Mouse (Mus musculus) embryo, embryonic 10 days (tissue): Measurements from ENCODE around the gene Rps12.
"Not testable (repeated sequence)": the region's sequence is repeated elsewhere in the genome, so short reads cannot be mapped to it uniquely, and the experiment has no call there.

ENCODE experiments used
- DNase-seq: peaks from one replicate; pipeline ENCODE4 v3.0.0-alpha.2; 2015; ENCODE audit warnings: low spot score

Gene Rps12

GRCm38 (mm10) chr10:23787062-23787821 is at the start of gene Rps12:
Rps12 (minus strand) TSS chr10:23787275.
- peak; percentile 99 for DNase-seq

GRCm38 (mm10) chr10:23836003-23836964 is 49.2 kb upstream of the Rps12 start:
- no peak for DNase-seq

GRCm38 (mm10) chr10:23826516-23826915 is 39.4 kb upstream of the Rps12 start:
- DNase-seq, result no peak

GRCm38 (mm10) chr10:23816241-23816640 is 29.2 kb upstream of the Rps12 start:
- DNase-seq, result no peak

GRCm38 (mm10) chr10:23815168-23815567 is 28.1 kb upstream of the Rps12 start:
- DNase-seq, result peak; percentile 72

DNA sequence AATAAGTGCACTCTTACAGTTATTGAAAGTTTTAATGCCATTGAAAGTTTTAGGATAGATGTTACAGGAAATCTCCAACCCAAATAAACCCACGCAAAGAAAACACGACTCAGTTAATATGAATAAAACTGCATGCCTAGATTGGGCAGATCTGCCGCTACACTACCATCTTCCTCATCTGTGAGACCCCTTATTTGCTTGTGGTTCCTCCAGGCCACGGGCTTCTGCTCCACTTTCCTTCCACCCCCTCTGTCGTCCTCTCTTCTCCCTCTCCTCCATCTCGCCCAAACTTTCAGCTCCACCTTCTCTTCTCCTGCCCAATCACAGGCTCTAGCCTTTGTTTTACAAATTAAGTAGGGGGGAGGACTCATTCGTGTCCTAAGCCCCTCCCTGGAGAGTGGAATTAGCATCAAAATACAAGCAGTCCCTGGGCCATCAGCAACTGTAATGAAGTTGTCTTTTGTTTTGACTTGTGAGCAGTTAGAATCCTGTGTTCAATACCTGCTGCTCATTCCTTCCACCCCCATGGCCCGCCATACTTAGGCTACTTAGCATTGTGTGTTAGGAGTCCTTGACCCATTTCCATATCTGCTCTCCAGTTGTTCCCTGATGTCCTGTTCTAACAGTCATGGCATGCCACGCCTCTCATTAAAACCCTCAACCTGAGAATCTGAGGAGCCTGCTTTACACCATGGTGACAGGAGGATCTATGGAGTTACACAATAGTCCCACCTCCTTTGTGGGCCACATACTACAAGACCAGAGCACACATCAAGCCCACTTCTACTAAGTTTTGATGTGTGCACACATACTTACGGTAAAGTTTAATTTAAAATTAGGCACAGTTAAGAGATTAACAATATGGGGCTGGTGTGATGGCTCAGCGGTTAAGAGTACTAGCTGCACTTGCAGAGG is 26.0 kb upstream of the Rps12 start:
- DNase-seq, result no peak

- DNase-seq, result no peak
Measured at GRCm38 (mm10) chr10:23812438-23812759, 25.3 kb upstream of the Rps12 start.

- DNase-seq, result peak; percentile 79
Measured at GRCm38 (mm10) chr10:23811635-23812437, 24.8 kb upstream of the Rps12 start.

DNA sequence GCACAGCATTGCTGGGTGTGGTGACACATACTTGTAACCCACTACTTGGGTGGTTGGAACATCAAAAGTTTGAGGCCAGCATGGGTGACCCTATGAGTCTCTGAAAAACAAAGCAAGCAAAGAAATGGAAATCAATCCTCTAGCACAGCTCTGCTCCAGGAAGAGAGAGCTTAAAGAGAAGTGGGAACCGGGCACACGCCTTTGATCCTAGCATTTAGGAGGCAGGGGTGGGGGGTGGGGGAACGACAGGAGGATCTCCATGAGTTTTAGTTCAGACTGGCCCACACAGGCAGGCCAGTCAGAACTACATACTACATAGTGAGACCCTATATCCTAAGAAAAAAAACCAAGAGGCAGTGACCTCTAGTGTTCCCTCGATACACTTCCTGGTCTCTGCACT is 19.1 kb upstream of the Rps12 start:
- no peak for DNase-seq

DNA sequence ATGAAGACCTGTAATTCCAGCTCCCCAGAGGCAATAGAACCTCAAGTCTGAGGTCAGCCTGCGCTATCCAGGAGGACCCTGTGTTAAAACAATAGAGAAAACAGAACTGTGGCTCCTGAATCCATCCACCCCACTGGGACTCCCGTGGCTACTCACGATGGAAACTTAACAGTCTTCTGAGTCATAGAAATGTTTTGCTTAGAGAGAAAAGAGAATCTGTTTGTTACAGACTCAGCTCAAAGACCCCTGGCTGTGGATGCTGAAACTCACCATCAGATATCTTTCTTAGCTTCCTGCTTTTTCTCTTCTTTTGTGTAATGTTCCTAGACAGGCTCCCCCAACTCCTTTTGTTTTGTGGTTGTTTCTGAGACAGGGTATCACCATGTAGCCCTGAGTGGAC is 17.6 kb upstream of the Rps12 start:
- DNase-seq, result no peak

- DNase-seq, result no peak
Measured at GRCm38 (mm10) chr10:23802911-23803310, 15.8 kb upstream of the Rps12 start.

DNA sequence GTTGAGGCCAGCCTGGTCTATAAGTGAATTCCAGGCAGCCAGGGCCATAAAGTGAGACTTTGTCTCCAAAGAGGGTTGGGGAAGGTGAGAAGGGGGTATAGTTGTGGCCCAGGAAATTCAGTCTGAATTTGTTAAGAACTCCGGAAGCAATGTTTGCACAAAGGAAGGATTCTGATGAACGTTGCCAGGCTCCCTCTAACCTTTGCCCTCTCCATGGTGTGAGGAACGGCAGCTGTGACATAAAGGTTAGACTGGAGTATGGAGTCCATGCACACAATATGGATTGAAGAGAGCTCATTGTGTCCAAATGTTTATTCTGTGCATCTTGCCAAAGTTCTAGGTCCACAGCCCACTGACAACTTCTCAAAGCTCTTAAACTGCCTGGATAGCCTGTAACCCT is 12.9 kb upstream of the Rps12 start:
- peak; percentile 58 for DNase-seq

DNA sequence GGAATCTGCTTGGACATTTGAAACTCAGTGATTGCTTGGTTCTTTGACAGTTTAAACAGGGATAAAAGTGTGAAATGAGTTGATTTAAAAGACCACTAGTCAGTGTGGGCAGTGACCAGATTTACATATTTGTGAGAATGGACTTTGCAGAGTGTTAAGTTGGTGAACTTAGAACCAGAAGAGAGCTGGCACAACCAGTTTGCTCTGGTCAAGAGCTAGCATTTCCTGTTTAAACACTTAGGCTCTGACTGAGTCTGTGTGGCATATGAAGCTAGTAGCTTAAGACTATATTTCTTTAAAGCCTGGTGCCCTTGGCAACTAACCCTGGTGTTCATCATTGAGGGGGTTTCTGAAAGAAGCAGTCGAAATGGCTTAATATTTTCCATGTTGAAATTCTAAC is 11.1 kb upstream of the Rps12 start:
- no peak for DNase-seq

DNA sequence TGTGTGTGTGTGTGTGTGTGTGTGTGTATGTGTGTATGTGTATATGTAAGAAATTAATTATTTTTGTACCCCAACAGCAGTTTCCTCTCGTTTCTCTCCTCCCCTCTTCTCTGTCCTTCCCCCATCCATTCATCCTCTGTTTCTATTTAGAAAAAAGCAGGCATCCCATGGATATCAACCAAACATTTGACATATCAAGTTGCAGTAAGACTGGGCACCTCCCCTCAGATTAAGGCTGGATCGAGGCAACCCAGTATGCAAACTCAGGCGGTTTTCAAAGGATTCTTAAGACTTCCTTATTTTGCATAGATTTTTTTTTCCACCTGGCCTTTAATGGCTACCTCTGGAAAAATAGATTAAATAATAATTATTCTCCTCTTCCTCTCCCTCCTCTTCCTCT is 10.5 kb upstream of the Rps12 start:
- no peak for DNase-seq

DNA sequence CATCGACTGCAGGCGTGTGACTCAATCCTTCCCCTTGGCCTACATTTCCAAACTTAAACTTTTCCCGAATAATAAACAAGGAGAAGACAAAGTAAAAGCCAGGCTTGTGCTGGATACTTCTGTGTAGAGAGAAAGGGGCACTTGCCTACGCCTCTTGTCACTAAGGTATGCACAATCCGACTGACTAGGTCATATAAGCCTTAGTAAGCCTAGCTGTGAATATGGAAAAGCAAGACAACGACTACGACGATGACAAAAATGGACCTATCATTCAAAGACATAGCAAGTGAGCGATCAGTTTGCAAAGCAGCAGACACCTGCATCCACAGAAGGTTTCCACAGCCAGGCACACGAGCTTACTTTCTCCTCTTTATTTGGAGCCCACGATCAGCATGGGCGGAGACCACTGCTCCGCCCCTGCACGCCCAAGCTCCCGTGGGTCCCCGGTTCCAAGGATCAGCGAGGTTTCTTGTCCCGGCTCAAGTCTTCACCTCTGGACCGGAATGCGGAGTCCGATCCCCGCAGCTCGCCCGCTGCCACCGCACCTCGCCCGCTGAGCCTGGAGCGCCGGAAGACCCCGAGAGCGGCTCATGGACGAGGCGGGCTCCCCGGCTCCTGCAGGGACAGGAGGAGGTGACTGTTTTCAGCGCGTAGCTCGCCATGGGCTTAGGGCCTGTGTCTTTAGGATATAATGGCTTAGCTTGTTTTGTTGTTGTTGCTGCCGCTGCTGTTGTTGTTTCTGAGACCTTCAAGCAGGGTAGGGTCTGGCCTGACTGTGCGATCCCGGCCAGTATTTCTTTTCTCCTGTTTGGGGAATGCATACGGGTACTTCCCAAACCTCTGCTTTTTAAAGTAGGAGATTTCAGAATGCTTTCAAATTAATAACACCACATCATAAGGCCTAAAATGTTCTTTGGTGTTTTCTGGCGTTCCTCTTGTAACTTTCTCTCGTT is 9.8 kb upstream of the Rps12 start, which contains the start of gene Slc18b1:
TSS of gene Slc18b1 (plus strand) at position 436 of the 953 bp plus-strand sequence.
- DNase-seq, result peak; percentile 53

DNA sequence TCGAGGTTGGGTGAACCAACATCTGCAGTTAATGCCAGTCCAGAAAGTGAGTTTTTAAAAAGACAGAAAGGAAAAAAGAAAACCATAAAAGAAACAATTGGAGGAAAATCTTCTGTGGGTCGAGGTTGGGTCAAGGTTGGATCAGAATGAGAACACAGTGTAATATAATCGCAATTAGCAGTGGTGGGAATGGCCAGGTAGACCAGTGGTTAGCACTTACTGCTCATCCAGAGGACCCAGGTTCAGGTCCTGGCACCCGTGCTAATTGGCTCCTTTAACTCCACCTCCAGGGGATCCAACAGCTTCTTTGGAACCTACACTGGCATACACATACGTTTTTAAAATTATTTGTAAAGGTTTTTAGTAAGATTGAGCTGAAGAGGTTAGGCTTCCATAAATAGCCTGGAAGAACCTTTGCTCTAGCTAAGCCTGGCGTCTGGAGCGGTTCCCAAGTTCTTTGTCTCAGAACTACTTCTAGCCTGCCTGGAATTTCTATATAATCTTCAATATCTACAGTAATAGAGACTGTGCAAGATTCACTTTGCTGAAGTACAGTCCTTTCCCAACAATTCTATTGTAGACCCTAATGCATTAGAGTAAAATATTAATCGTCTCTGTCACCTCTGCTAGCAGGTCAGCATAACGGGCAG is 8.9 kb upstream of the Rps12 start:
- no peak for DNase-seq

- DNase-seq, result no peak
Measured at GRCm38 (mm10) chr10:23788056-23788600, 1.1 kb upstream of the Rps12 start.

GRCm38 (mm10) chr10:23786631-23787038 is 440 bp downstream of the Rps12 start:
- not testable (repeated sequence) for DNase-seq

DNA sequence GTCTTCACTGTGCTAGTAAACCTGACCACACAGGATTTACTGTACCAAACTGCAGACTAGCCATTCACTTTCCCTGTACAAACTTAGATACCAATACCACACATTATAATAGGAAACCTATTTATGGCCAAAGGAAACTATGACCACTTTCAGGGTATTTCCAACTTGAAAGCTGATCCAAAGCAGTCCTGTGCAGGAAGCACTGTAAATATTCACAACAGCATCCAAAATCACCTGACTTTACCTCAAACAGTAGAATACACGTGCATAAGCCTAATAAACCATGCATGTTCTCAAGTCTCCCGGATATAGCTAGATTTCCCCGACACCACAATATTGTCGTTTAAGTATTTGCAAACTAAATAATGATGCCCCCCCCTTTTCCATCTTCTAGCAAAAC is 1.0 kb downstream of the Rps12 start:
- DNase-seq, result no peak
